Mouse (Mus musculus) C2C12 (cell line): ENCODE results near the gene Park7.

Source experiments
- CEBPB ChIP-seq: IDR thresholded peaks from one replicate; pipeline ENCODE4 v1.6.1; 2011; ENCODE audit warnings: low read depth, mild to moderate bottlenecking, control low read depth, moderate library complexity
- CTCF ChIP-seq: IDR thresholded peaks from one replicate; pipeline ENCODE4 v1.5.1; 2011; ENCODE audit not compliant: control insufficient read depth, insufficient read depth, insufficient read length
- FOSL1 ChIP-seq: IDR thresholded peaks from one replicate; pipeline ENCODE4 v1.8.0; 2011; ENCODE audit warnings: mild to moderate bottlenecking, low read length; ENCODE audit not compliant: poor library complexity, insufficient read depth, severe bottlenecking
- MAX ChIP-seq: IDR thresholded peaks from one replicate; pipeline ENCODE4 v1.6.1; 2011; ENCODE audit warnings: mild to moderate bottlenecking, control low read depth
- MYOD1 ChIP-seq: IDR thresholded peaks from one replicate; pipeline ENCODE4 v1.6.1; 2011; ENCODE audit warnings: low read depth; ENCODE audit not compliant: control insufficient read depth, insufficient read length
- MYOG ChIP-seq: IDR thresholded peaks from one replicate; pipeline ENCODE4 v1.6.1; 2011; ENCODE audit not compliant: control insufficient read depth, insufficient read length; ENCODE audit errors: extremely low read depth

GRCm38 (mm10) chr4:150900486-150900885, 13.8 kb downstream of the Park7 start:
- TF ChIP-seq CTCF (no peak), MAX (no peak), MYOG (no peak), CEBPB (no peak), FOSL1 (no peak), MYOD1 (no peak)
